Mouse (Mus musculus) layer of hippocampus, postnatal 14 days (tissue): ENCODE measurements around the gene S100a10. TPM values are rescaled to one million over a fixed set of nuclear protein-coding genes. Genes with fewer than 3 reads are reported as not detected.
"Not testable (repeated sequence)": the region's sequence is repeated elsewhere in the genome, so short reads cannot be mapped to it uniquely, and the experiment has no call there.

Experiments used
- DNase-seq, 2 experiments: peaks; one replicate each; pipeline ENCODE4 v3.0.0; 2021 to 2022; ENCODE audit warnings: low spot score in 2 of 2, mixed read lengths in 1 of 2
- long read RNA-seq, 2 experiments: library from polyadenylated mRNA; stranded (forward); transcript quantifications; one replicate each; pipeline ENCODE4 v2.0.0; 2021
- total RNA-seq, 2 experiments: library from RNA; stranded (reverse); gene quantifications; 2 replicates each; pipeline ENCODE4 v1.2.3; 2021

S100a10 gene
- 10 to 100 TPM; 31.1 to 34.9 TPM for total RNA-seq
- long read RNA-seq, experiment 1, transcript S100a10-201 (3 exons, 685 nt) = major isoform, 5 of 6 reads
- long read RNA-seq, experiment 1, partial matches to known transcripts = 0 of 6 reads
- long read RNA-seq, experiment 1, other reads (novel, unspliced or antisense) = 1 of 6 reads
- long read RNA-seq, experiment 2, transcript S100a10-201 (3 exons, 685 nt) = major isoform, 16 of 16 reads
- long read RNA-seq, experiment 2, partial matches to known transcripts = 0 of 16 reads
- long read RNA-seq, experiment 2, other reads (novel, unspliced or antisense) = 0 of 16 reads

DNA sequence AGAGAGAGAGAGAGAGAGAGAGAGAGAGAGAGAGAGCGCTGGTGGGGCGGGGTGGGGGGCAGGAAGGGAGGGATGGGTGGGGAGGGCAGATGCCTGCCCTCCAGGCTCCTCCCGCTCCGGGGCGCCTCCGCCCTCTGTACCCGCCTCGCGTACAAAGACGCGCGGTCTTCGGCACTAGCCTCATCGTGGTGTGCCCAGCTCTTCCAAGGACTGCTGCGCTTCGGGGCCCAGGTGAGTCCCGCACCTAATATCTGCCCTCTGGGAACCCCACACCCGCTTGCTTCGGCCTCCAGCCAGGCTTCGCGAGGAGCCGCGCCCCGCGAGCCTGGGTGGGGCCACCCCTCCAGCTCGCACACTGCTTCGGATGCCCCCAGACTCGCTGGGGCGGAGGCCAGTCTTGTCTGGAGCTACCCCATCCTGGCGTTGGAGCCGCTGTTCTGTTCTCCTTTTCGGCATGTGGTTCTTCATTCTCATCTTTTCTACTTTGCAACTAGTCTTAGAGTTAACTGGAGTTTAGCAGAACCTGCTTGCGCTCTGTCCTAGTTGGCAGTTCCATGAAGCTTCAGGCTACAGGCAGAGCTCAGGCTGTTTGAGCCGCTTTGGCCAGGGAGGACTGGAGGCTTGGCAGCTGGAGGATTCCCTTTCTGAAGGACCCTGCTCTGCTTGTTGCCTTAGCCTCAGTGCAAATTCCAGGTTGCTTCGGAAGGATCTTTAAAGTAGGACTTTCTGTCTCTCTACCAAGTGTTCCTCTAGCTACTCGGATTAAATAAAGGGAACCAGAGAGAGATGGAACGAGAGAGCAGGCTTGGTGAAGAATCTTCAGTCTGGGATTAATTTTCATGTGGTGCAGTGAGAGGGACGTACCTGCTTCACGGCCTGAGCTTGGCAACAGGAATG, at the start of gene S100a10:
S100a10 (plus strand) TSS at position 100 of the 897 bp plus-strand sequence.
- DNase-seq = peak in 1 of 2 experiments; percentile 13

DNA sequence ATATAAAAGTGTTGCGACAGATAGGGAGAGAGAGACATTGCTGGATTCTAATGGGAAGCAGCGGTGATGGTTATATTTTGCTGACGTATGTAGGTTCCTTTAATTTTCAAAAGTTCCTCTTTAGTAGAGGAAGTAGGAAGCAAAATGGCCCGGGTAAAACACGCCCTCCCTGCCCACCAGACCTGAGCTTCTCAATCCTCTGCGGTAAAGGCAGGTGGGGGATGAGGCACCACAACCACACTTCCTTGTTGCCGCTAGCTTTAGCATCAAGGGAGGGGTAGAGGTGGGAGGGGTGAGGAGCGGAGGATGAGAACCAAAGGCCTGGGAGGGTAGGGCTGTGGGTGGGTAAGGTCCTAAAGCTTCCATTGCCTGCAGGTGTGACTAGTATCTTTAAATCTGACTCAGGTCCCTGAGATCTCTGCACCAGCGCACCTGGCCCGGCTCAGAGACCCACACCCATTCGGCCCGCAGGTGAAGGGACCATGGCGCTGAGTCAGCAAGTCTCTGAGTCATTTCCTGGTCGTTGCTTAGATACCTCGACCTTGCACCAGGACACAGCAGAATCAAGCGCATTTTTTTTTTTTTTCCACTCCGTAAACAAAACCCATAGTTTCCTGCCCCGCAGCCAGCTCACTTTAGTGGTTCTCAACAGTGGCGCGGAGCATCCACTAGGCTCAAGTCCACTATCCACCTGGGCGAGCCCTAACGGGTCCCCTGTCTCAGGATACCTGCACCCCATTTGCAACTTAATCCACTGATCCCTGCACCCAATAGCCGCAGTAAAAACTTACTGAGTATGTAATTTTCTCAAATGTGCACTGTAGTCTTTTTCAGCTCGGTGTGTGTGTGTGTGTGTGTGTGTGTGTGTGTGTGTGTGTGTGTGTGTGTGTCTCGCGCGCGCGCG, 48.7 kb upstream of the S100a10 start:
- DNase-seq = no peak

DNA sequence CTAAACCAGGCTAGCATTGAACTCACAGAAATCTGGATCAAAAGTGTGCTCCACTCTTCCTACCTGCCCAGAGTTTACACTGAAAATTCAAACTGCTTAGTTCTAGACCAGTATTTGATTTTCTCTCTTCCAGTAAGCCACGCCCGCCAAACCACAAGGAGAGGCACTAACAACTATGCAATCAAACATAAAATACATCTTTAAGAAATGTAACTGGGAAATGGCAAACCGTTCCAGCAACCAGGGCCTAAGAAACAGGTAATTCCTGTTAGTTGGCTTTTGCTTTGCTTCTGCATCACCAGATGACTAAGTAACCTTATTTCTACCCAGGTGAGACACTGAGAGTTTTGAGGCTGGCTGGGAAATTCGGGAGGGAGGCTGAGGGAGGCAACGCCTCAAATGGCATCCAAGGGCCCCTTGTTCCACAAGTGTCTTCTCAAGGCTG, 48.0 kb upstream of the S100a10 start:
- no peak for DNase-seq

DNA sequence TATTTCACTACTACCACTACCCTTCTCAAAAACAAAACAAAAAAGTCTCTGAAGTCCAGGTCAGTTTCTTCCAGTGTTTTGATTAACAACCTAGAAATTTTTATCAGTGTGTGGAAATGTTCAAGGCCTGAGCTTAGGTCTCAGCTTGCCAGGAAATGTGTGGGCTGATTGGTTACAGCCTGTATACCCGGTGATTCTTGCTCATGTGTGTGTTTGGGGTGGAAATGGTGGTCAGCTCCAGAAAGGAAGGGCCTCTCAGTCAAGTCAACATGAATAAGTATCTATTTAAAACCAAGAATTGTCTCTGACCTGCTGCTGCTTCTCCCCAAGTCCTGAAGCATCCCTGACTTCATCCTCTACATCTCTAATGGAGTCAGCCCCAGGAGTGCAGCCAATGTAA, 45.6 kb upstream of the S100a10 start:
- no peak for DNase-seq

DNA sequence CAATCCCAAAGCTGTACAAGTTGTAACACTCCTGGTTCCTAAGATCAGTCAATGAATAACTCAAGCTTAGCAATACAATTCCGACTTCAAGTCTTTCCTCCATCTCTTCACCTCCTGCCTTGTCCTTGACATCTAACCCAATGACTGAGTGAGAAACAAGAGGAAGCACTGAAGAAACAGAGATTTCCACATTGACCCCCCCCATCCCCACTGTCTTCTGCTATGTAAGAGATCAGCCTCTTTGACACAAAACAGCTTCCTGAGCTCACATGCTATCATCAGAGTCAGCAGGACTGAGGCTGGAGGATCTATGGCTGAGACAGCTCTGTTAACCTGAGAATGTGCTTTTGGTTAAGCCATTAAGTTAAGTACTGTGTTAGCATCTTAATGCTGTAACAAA, 43.8 kb upstream of the S100a10 start:
- DNase-seq = no peak

DNA sequence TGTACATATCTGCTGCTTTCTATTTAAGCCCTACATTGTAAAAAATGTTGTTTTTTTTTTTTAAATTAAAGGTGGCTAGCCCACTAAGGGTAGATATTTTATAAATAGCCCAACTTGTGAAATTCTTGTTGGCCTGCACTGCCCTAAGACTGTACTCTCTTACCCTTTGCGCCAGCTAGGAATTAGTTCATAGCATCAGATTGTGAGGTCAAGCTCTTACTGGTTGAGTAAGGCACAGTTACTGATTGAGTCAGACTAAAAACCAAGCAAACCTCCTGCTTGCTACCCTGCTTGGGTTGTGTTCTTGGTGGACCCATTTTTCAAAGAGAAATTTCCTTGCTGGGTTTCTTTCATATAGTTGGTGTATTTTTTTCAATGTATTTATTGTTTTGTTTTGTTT, 43.1 kb upstream of the S100a10 start:
- no peak for DNase-seq

DNA sequence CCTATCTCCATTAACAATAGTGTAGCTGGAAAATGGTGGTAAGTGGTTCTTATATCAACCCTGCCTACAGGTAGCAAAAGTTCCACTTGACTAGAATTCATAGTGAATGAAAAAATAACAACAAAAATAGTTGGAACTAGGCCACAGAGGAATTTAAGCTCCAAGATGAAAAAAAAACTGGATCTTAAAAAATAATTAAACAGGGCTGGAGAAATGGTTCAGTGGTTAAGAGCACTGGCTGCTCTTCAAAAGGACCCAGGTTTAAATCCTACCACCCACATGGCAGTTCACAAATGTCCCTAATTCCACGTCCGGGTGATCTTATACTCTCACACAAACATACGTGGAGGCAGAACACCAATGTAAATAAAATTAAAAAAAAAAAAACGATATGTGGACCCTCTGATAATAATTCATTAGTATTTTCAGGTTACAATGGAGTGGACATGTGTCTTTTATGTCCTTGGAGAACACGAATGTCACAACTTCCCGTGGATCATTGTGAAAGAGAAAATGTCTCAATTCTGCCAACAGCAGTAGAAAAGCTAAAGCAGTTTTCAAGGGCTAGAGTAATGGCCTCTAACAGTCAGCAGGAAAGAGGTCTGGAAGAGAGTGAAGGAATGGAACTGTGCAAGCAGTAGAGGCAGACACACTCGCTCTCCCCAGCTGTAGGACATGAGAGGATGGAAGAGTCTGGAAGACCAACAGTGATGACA, 42.3 kb upstream of the S100a10 start:
- DNase-seq = no peak

DNA sequence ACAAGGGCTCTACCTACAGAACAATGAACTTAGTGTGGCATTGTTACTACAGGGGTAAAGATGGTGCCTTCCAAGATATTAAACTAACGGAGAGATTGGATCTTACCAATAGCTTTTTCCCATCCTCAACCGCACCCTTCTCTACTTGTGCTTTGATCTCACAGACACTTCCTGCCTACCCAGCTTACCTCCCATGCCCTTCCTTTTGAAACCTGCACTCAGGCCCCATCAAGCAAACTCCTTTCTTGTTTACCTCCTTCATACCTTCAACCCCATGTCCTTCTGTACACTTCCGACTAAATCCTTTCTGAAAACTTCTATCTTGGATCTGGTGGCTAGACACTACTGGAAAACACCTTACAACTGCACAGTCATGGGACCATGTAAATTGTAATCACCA, 40.3 kb upstream of the S100a10 start:
- no peak for DNase-seq

DNA sequence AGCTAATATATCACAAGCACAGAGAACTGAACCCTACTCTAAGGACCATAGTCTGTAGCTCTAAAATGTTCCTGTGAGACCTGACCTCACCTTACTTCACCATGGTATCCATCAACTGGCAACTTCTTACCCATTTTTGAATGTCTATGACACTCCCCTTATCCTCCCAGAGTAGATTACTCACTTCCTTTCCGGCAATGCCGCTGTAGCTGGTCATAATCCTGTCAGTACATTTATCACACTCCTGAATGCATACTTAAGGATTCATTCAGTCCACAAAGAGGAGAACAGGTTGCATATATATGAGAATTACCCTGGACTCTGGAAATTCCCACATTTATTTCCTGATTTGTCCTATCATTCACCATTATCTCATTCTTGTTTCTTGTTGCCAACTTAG, 37.5 kb upstream of the S100a10 start:
- DNase-seq = no peak

DNA sequence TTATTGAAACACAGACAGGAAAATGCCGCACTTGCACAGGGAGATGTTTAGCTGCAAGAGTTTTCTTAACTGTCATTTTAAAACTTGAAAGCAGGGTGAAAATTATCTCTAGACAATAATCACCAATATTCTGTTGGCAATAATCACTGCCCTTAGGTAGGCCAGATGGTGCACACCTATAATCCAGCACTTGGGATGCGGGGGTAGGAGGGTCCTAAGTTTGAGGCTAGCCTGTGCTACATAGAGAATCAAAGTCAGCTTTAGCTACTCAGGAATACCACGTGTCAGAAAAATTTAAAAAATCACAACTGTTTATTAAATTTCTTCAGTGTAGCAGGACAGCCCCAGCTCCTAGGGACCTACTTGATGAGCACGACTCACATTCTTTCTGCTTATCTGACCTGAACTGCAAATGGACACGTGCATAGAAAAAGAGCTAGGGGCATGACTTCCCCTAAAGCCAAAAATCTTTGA, 35.0 kb upstream of the S100a10 start:
- no peak for DNase-seq

DNA sequence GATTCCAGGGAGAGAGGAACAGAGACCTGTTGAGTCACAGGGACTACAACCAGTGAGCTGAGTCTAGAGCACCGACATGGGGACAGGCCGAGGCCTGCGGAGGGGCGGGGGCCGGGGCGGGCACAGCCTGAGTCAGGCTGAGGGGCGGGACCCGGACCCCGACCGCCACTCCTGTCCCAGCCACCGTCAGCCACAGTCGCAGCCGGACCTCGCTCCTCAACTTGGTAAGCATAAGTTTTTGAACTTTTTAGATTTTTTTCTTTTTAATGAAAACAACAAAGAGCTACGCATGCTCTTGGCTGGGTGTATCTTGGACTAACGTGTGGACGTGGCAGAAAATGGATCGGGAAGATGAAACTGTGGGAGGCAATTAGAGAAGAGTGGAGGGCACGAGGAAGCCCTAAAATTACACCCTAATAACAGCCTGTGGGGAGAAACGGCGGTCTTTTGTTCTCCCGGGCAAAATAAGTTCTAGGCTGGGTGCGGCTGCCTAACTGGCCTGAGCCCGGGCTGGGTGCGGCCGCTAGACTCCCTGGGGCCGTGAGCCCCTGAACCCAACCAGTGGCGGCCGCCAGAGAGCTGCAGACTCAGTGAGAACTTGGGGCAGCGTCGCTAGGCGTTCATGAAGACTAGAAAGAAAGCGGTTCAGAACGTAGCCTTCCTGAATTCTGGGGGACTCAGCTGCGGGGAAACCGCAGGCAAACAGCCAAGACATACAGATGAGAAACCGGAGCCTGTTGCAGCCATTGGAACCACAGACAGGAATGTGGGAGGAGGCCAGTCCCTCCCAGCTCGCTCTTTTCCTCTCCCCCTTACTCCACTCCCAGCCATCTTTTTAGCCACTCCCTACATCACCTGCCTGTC, 34.3 kb upstream of the S100a10 start, which contains the start of gene S100a11:
S100a11 (plus strand) TSS at position 159 of the 864 bp plus-strand sequence.
- peak in 1 of 2 experiments; percentile 2 for DNase-seq

DNA sequence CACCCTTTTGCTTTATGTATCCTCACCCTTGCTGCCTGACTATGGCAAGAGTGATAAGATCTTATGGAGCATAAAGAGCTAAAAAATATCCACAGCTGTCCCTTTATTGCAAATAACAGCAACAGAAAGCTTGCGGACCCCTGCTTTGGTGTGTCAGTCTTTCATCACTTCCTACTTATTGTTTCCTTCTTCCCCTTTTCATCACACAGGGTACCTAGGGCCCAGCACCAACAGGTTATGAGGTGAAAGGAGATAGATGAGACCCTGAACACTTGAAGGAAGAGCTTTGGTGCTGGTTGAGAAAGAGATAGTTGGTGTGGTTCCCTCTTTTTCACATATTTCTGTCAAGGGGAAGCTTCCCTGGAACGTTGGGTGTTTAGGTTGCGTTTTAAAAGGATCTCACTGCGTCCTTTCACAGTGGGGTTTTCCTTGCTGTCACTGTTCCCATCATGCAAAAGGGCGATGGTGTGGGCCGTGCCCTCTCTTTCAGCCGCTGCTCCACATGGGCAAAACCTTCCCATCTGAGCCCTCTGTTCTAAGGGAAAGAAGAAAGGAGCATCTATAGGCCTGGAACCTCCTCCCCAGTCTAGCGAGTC, 33.3 kb upstream of the S100a10 start:
- DNase-seq = no peak

DNA sequence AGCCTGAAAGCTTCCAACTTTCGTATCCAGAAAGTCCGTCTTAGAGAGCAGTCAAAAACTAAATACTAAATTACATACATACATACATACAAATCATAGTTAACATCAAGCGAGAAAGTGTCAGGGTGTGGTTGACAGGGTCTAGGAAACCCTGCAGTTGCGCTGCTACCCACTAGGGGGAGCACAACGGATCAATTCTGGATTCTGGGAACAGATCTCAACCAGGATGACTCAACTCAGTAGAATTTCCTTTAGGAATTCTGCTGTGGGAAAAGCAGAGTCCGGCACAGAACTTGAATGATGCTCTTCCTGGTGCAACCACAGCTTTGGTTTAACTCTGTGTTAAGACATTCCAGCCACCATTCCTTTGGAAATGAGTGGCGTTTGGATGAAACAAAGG, 32.3 kb upstream of the S100a10 start:
- peak; percentile 47 to 50 for DNase-seq

DNA sequence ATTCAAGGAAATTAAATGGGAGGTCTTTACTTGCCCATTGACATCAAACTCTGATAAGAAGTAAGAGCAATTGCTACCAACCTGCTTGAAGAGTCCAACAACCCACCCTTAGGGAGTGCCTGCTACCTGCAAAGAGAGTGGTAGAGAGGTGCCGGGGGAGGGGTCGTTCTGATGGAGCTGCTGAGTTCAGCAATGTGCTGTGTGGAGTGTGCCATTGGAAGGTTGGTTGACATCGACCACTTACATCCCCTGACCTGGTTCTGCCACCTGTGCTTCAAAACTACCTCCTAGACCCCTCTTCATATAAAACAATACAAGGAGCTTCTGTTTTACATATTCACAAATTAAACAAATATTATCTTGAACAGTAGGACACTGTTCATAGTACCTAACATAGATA, 27.6 kb upstream of the S100a10 start:
- DNase-seq = no peak

DNA sequence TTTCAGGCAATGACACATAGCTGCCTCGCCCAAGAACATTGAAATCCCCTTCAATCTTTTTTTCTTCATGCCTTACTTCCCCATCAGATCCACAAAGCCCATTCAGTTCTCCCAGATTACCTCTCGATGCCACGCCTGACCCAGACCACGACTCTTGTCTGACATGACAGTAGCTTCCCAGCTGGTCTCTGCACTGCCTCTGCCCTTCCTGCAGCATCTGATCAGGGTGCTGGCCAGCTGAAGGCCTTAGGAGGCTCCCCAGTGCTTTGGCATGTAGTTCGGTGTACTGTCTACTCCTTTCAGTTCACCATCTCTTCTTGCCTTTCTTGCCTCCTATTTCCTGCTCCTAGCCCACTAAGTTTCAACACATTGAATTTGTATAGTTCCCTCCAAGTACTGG, 26.1 kb upstream of the S100a10 start:
- no peak for DNase-seq

DNA sequence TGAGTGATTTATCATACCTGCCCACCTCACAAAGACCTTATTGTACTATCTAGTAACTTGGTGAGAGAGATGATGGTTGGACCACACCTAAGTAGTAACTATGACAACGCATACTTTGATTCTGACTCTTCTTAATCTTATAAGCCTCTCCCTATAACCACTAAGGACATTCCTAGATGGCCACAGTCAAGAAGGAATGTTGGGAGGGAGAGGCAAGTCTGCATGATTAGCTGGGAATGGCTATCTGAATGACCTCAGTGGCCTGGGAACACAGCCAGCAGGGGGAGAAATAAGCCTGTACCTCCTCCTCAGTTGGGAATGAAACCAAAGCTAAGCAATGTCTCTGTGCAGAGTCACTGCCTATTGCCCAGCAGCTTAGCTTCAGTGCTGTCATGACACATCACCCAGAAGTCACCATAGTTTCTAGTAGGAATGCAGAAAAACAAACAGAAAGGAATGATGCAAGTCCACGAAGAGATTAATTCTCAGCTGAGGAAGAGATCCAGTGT, 17.8 kb upstream of the S100a10 start:
- no peak for DNase-seq

DNA sequence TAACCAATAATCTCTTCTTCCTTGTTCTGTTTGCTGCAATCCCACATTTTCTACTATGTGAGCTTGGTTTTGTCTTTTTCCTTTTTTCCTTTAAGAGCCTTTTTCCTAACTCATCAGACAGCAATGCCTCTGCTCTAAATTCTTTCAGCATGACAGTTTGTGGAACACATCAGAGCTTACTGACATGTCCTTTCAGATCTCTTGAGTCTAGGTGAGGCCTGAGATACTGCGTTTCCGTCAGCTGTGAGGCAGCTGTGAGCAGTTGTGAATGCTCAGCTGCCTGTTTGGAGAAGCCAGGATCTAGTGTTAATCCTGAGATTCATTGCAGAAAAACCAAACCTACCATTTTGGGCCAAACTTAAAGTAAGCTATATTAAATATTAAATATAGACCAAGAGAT, 16.4 kb upstream of the S100a10 start:
- DNase-seq = no peak

DNA sequence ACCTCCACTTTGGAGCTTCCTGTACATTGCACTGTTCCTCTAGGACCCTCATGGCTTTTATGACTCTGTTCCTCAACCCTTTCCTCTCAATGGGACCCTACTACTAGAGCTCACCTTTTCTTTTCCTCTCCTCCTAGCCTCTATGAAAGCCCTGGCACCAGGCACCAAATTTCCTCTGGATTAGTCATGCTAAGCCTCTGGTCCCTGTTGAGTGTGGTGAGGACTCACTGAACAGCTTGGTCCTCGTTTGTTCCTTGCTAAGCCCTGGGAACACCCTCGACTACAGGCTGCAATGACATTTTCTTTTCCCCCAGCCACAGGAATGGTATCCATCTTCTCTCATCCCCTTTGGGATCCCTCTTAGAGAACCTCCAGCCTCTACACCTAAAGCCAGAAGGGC, 13.4 kb upstream of the S100a10 start:
- DNase-seq = no peak

DNA sequence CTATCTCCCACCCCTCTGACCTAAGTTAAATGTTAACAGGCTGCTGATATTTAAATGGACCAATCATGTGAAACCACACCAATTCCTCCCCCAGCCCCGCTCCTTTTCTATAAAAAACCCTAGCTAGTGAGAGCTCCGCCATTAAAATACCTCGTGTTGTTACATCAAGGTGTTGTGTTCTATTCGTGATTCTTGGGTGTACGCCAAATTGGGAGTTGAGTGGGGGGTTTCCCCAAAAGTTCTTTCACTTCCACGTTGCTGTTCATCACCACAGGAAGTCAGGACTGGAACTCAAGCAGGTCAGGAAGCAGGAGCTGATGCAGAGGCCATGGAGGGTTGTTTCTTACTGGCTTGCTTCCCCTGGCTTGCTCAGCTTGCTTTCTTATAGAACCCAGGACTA, 10.7 kb upstream of the S100a10 start:
- DNase-seq = not testable (repeated sequence)
